Mouse (Mus musculus) lung, postnatal 4 days (tissue): ENCODE measurements at regions not wholly inside any gene's neighbourhood (a gene's known extent, or its start where the extent isn't known, plus 50 kb on each side); places are given as distances from the start of the nearest gene placed in this dataset.

Experiments used
- DNase-seq, 2 experiments: peaks; one replicate each; pipeline ENCODE4 v3.0.0; 2021

- peak in 1 of 2 experiments; percentile 20 for DNase-seq
Measured at GRCm38 (mm10) chr1:12344726-12345438, 931.0 kb downstream of the A830018L16Rik start.

GRCm38 (mm10) chr1:12345439-12345819 lies 931.5 kb downstream of the A830018L16Rik start:
- no peak for DNase-seq

- DNase-seq, result no peak
Measured at GRCm38 (mm10) chr1:12354531-12354930, 940.6 kb downstream of the A830018L16Rik start.

- no peak for DNase-seq
Measured at GRCm38 (mm10) chr1:12367872-12368271, 954.0 kb downstream of the A830018L16Rik start.

- no peak for DNase-seq
Measured at GRCm38 (mm10) chr1:12372968-12373367, 959.1 kb downstream of the A830018L16Rik start.

- peak in 1 of 2 experiments; percentile 36 for DNase-seq
Measured at GRCm38 (mm10) chr1:12398146-12398884, 984.4 kb downstream of the A830018L16Rik start.

GRCm38 (mm10) chr1:12405391-12406270 lies 991.7 kb downstream of the A830018L16Rik start:
- no peak for DNase-seq

GRCm38 (mm10) chr1:12409738-12410523 lies 996.0 kb downstream of the A830018L16Rik start:
- DNase-seq, result no peak

- DNase-seq, result no peak
Measured at GRCm38 (mm10) chr1:12410524-12410886, 996.6 kb downstream of the A830018L16Rik start.

GRCm38 (mm10) chr1:12424510-12424909 lies 1010.6 kb downstream of the A830018L16Rik start:
- no peak for DNase-seq

GRCm38 (mm10) chr1:12437894-12438293 lies 1024.0 kb downstream of the A830018L16Rik start:
- DNase-seq, result no peak

- DNase-seq, result no peak
Measured at GRCm38 (mm10) chr1:12466255-12466654, 1052.3 kb downstream of the A830018L16Rik start.

GRCm38 (mm10) chr1:12478983-12479763 lies 1065.3 kb downstream of the A830018L16Rik start:
- no peak for DNase-seq

GRCm38 (mm10) chr1:12500442-12500841 lies 1086.5 kb downstream of the A830018L16Rik start:
- DNase-seq, result no peak

- DNase-seq, result no peak
Measured at GRCm38 (mm10) chr1:12507997-12508396, 1094.1 kb downstream of the A830018L16Rik start.

- peak; percentile 13 to 46 for DNase-seq
Measured at GRCm38 (mm10) chr1:12510129-12510816, 1096.4 kb downstream of the A830018L16Rik start.

- DNase-seq, result no peak
Measured at GRCm38 (mm10) chr1:12519601-12520000, 1105.7 kb downstream of the A830018L16Rik start.

- DNase-seq, result no peak
Measured at GRCm38 (mm10) chr1:12555859-12556258, 1142.0 kb downstream of the A830018L16Rik start.

GRCm38 (mm10) chr1:12571755-12572358 lies 1158.0 kb downstream of the A830018L16Rik start:
- no peak for DNase-seq

- DNase-seq, result no peak
Measured at GRCm38 (mm10) chr1:12572770-12573169, 1158.9 kb downstream of the A830018L16Rik start.
